Mouse (Mus musculus) heart, postnatal 4 days (tissue): ENCODE data around the gene Sntg2. TPM values are rescaled to one million over a fixed set of nuclear protein-coding genes. Genes with fewer than 3 reads are reported as not detected.

Experiments
- DNase-seq: peaks from one replicate; pipeline ENCODE4 v3.0.0; 2021
- total RNA-seq, 2 experiments: library from RNA; stranded (reverse); gene quantifications; 2 replicates each; pipeline ENCODE4 v1.2.3; 2021

The Sntg2 gene
- total RNA-seq, 2 experiments from 2014 or later, result 1.8 to 2.5 TPM

DNA sequence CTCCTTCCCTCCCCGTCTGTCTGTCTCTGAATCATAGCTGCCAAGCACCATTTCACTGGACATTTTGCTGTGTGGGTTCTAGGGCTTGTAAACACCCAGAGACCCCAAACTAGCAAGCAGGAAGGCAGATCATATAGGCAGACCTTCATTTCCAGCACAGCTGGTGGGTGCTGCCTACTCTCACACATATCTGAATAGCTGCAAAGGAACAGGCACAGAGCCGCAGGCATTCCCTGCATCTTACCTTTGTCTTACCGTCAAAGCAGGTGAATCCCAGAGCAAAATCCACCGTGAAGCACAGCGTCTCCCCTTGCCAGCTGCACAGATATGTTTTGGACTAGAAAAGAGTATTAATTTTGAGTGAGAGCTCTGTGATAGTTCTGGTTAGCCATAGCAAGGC is 172.1 kb downstream of the Sntg2 start:
- no peak for DNase-seq

DNA sequence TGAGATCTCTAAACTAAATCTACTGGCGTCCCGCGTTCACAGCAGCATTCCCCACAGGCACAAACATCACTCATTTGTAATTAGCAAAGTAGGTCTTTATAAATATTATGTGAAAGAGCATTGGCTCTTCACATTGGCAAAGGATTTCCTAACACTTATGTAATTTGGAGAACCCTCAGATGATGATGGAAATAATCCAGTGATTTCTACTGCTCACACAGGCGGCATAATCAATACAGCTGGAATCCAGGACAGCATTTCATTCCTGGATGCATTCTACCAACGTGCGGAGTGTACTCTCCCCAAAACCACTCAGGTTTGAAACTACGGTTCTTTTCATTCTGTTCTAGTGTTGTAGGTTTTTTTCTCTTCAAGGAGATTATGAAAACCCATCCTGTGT is 172.6 kb downstream of the Sntg2 start:
- no peak for DNase-seq

DNA sequence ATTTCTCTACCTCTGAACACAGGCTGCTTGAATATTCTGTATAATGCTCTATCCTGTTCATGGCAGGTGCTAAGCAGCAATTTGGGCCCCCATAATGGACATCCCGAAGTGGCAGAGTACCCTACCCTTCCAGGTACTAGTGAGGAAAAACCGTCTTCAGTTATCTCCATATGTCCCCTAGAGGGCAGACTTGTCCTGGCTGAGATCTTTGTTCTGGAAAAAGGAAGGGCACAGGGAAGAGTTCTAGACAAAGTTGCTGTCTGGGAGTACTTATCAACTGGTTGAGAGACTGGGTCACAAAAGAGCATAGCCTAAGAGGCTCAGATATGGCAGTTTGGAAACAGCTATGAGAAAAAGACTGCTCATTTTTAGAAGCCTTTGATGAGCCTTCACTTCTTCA is 173.4 kb downstream of the Sntg2 start:
- DNase-seq, result peak; percentile 52

DNA sequence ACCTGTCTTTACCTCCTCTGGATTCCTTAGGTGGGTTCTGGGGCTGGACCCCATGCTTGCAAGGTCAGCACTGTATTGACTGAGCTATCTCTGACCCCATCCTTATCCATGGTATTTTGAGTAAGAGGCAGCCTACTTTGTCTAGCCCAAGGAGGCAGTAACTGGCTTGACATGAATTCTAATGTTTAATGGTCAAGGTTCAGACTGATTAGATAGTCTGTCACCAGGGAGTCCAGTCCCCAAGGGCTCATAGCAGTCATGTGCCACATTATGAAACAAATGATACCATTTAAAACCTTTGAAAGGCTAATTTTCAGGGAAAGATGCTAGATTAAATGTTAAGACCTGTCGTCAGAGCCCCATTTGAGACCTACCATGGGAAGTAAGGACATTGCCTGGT is 174.9 kb downstream of the Sntg2 start:
- no peak for DNase-seq

DNA sequence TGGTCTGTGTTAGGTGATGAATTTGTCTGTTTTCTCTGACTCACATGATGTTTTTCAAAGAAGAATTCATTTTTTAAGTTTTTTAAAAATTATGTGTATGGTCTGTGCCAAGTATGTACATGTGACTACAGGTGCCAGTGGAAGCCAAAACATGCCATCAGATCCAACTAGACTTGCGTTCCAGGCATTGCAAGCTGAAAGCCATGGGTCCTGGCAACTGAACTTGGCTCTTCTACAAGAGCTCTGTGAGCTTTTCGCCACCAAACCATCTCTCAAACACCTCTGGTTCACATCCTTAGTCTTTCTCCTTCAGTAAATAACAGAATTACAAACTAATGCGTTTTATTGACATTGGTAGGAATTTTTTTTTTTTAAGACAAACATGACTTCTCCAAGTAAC is 191.5 kb downstream of the Sntg2 start:
- DNase-seq, result no peak

DNA sequence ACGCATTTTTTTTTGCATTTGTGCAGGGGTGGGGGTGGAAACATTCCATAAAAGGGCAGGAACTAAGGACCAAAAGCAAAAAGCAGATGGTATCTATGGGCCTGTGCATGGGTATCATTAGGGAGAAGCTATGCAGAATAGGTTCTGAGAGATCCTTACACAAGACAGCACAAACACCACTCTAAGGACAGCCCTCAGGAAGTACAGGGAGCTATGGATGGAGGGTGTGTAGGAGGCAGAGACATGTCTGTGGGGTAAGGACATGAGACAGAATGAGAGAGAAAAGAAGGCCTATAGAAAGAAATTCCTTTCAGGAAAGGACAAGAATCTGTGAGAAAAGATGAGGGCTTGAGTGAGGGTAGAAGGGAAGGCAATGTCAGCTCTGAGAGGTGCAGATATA is 193.6 kb downstream of the Sntg2 start:
- no peak for DNase-seq

DNA sequence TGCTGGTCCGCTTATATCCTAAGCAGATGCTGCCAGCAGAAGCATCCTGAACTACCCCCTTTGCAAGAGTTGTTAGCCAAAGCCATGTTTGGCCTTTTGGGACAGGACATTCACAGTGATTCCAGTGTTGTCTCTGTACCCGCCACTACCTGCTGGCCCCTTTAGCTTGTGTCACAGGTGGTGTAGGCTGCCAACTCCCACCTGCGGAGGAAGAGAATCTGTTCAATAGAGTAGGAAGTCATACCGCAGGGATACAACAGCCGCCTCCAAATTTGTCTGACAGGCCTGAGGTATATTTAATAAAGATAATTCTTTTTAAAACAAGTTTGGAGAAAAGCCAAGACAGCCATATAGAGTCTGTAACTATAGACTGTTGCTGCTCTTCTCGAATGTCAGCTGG is 195.2 kb downstream of the Sntg2 start:
- DNase-seq, result no peak

DNA sequence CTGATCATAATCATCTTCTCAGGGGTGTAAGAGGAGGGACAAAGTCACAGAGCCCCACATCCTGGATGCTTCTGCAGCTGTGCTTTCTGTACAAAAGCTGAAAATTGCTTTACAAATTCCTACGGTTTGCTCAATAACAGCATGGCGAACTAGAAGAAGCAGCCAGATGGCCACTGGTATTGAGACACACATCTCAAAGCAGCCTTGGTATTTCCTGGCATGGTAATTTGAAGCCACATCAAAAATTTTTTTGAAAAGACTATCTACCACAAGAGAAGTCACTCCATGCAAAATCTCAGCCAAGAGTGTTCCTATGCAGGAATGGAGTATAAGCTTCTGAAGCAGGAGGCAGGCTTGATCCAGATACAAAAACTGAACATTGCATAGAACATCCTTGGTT is 195.6 kb downstream of the Sntg2 start:
- no peak for DNase-seq

DNA sequence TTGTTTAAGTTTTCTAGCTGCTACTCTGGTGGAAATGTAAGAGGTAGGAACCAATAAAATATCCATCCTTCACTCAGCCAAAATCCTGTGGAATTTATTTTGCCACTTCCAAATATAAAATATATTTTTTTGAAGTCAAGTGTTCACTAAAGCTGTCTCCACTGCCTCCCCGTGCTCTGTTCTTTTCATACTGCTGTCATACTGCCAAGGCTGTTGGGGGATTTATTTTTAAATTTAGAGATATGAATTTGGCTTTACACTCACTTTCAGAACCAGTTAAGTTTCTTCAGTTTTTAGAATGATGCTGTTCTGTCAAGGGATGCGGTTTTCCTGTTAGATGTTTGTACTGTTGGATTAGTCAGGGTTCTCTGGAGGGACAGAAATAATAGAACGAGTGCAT is 204.7 kb downstream of the Sntg2 start:
- DNase-seq, result peak; percentile 25

DNA sequence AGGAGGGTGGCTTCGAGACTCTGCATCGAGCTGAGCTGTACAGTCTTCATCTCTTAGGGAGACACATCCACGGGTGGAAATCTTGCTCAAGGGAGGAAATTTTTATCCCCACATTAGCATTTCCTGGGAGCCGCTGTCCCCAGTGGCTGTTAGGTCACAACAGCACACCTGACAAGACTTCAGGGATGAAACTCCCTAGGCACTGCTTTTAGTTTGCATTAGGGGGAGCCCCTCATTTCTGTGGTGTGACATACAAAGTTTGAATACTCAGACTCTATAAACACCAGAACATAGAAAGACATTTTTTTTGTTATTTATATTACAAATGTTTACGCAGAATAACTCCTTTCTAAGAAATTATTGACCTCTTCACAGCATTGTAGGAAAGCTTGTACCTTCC is 208.6 kb downstream of the Sntg2 start:
- DNase-seq, result no peak

DNA sequence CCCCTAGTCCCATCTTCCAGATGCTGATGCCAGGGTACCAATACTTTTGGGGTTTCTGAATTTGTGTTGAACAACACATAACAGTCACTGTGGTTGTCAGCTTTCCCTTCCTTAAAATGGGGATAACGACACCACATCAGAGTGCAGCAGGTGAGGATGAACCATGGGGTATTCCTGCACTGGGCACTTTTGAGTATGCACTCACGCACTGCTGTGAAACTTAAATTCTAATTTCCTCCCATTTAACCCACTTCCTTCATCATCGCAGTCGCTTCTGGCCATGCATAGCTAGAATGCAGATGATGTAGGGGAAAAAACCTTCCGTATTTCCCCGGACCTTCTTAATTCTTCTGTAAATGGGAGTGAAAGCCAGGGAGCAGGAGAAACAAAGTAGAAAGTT is 209.2 kb downstream of the Sntg2 start:
- no peak for DNase-seq

DNA sequence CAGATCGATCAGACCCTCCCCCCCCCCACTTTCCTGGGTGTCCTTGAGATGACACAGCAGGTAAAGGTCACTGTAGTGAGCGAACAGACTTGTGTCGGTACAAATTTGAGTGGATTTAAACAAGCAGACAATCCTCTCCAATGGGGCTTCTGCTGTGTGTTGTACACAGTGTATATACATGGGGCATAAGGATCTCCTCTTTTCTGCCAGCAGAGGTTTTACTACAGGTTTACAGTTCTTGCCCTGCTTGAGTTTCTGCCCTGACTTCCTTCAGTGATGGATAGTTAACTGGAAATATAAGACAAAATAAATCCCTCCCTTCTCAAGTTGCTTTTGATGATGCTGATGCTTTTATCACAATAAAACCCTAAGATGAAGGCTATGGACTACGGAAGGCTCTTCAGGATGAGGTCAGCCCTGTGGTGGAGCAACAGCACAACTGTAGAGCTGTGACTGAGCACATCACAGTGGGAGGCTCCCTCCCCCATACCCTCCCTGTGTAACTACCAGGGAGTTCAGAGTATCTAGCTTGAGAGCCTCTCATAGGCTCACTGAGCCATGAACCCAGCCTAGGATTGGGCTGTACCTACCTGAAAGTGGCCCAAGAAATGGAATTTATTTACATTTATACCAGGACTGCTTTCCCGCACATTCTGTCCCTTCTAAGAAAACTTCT is 211.3 kb downstream of the Sntg2 start:
- DNase-seq, result no peak

DNA sequence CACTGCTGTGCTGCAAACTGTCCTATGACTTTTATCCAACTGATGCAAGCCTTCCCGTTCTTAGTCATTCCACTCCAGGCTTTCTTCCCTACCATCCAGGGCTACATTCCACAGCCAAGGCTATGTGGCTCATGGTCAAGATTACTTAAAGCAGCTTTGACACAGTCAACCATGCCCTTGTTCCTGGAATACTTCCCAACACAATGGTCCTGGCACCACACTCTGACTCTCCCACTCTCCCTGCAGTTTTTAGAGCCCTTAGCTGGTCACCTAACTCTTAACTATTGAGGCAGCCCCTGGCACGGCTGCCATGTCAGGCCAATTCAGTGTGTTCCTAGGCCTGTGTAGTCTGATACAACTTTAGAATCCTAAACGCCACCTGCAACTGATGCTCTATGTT is 212.7 kb downstream of the Sntg2 start:
- peak; percentile 71 for DNase-seq

DNA sequence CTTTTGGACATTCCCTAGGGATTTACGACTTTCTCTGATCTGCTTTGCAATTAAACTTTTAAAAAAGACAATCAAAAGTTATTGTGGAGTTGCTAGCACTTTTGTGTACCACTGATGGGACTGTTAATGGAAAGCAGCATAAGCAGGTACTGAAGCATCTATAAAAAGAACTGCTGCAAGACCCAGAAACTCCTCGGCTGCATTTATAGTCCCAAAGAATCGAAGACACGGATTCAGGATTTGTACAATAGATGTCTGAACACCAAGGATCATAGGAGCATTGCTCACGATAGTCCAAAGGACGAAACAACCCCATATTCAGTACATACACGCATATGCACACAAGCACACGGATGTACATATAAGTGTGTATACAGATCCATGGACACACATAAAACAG is 213.4 kb downstream of the Sntg2 start:
- DNase-seq, result no peak

DNA sequence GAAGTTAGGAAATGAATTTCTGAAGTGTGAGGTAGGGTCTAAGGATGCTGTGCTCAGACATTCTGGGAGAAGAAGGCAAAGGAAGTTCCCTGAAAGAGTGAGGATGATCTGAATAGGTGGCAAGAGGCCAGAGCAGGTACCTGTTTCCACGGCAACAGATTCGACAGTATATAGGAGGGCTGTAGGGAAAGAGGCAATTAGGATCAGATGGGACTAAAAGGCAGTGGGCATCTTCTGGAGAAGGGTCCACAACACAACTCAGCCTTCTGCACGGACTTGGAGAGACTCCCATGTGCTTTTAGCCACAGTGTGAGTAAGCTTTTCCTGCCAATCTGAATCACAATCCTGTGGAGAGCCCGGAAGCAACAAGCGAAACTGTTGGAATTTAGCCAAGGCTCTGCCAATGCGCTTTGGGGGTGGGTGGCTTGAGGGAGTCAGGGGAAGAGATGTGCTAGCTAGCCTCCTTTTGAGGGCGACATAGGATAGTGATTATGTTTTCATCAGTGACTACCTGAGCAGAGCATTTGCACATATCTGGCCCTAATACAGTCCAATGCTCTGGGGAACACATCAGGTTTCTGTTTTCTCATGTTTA is 219.0 kb downstream of the Sntg2 start:
- DNase-seq, result no peak

DNA sequence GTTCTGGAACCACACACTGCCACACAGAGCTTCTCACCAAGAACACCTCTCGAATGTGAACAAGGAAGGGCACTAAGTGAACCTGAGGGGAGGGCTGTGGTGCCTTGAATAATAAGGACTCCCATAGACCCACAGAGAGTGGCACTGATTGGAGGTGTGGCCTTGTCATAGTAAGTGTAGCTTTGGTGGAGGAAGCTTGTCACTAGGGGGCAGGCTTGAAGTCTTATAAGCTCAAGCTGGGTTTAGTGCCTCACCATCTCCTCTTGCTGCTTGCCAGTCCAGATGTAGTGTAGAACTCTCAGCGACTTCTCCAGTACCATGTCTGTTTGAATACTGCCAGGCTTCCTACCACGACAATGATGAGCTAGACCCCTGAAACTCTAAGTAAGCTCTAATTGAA is 231.1 kb downstream of the Sntg2 start:
- DNase-seq, result peak; percentile 58

DNA sequence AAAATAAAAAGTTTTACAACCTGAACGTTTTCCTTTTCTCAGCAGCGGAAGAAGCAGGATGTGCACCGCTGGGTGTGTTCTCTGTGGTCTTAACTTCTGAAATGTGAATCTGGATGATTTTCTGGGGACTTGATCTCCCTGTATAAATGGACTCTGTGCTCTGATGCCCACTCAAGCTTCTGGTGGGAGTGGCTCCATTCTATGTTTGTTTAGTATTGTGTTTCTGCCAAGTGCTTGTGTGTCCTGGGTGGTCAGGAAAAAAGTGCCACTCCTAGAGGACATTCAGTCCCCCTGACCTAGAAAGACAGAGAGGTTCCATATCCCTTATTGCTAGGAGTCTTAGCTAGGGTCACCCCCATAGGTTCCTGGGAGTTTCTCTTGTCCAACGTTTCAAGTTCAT is 240.7 kb downstream of the Sntg2 start, which contains the start of gene Tpo:
Tpo (minus strand) TSS at position 101 of the 400 bp plus-strand sequence.
- no peak for DNase-seq

DNA sequence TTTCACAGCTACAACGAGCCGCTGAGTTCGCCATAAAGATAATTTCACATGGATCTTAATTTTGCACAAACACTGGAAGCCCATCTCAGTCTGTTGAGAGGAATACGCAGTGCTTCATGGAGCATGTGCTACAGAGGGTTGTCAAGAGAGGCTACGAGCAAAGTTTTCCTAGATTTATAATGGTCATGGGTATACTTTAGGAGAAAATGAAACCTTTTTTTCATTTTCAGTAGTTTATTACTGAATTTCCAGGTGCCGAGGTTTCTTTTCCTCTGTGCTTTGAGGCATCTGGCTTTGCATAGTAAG is 243.8 kb downstream of the Sntg2 start:
- DNase-seq, result no peak

DNA sequence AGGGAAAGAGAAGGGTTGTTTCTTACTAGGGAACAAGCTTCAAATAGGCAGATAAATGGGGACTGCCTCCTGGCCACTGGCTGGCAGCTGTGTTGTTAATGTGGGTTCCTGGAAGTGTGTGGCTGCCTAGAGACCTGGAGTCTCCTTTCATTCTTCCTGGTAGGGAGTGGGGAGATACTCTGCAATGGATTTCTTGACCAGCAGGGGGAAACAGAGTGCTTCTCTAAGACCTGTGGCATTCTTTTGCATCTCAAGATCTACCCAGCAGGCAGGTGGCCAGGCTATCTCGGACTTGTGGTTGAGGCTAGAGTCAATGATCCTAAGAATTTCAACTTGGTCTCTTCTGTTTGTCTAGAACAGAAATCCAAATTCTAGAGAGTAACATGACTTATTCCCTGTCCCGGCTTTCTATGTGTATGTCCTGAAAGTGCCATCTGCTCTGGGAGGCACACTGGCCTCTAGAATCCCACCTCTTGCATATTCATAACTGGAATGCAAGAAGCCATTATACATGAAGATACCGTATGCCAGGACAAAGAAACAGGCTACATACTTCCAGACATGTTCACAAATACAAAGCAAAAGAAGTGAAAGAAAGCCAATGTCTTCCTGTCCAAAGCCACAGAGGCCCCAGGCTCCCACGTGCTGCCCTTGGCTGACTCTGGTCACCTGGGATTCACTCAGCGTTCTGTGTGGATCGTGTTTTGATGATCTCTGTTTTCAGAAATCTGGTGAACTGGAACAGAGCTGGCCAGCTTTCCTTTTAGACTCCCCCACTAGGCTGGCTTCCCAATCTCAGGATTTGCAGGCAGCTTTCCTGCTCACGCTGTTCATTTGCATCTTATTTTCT is 244.4 kb downstream of the Sntg2 start:
- DNase-seq, result peak; percentile 76
